Mouse (Mus musculus): ENCODE measurements around the gene Clec4g.

Clec4g gene

DNA sequence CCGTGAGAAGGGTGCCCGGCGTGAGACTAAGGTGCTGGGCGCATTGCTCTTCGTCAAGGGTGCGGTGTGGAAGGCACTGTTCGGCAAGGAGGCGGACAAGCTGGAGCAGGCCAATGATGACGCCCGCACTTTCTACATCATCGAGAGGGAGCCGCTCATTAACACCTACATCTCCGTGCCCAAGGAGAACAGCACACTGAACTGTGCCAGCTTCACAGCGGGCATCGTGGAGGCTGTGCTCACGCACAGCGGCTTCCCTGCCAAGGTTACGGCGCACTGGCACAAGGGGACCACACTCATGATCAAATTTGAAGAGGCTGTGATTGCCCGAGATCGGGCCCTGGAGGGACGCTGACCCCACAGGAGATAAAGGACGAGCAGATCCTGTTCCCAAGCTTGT, 41.2 kb downstream of the Clec4g start:
- no peak for DNase-seq (ENCODE audit: low read depth)

DNA sequence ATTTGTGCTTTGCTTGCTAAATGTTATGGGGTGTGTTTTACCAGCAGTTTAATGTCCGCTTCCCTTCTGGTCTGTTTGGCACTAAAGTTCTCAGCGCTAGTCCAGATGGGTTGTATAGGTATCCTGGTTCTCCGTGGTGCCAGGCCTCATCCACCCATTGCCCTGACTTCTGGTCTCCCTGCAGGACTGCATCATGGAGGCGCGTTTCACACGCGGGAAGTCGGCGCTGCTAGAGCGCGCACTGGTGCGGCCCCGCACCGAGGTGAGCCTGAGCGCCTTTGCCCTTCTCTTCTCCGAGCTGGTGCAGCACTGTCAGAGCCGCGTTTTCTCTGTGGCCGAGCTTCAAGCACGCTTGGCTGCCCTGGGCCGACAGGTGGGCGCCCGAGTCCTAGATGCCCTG, 41.6 kb downstream of the Clec4g start:
- no peak for DNase-seq (ENCODE audit: low read depth)

DNA sequence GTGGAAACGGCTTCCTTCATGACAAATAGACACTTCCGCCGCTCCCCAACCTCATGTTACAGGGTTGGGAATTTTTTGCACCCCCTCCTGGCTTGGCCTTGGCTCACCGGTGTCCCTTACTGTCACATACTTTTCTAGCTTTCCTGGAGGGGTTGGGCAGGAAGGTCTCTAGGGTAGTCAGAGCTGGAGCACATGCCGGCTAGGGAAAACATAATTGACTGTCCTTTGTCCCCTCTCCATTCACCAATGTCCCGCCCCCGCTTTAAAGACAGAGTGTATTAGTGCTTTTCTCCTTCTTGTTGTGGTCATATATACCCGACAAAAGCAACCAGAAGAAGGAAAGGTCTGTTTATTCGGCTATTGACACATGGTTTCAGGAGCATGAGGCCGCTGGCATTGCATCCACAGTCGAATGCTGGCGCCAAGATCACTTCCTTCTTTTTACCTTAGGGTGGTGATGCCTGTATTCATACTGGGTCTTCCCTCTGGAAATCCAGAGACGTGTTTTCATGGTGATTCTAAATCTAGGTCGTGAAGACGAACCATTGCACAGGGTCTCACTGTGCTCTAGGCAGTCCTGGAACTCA, 43.4 kb downstream of the Clec4g start:
- DNase-seq (ENCODE audit: low read depth), result no peak

GRCm38 (mm10) chr8:3676131-3676992, 44.1 kb downstream of the Clec4g start, which contains the start of gene Trappc5:
TSS of gene Trappc5 (plus strand) at chr8:3676299.
- DNase-seq (ENCODE audit: low read depth), result peak; percentile 83

DNA sequence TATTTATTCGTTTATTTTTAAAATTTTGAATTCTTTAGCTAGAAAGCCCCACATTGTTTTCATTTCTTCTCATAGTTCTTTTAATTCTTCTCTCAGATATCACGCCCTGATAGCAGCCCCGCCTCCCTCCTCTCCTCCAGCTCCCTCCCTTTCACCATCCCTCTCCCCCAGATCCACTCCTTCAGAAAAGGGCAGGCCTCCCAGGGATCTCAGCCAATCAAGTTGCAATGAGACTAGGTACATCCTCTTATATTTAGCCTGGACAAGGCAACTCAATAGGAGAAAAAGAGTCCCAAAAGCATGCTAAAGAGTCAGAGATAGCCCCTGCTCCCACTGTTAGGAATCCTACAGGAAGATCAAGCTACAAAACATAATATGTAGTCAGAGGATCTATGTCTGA, 45.8 kb downstream of the Clec4g start:
- DNase-seq (ENCODE audit: low read depth), result no peak

GRCm38 (mm10) chr8:3671980-3672491, 48.4 kb downstream of the Clec4g start, which contains the start of gene Fcor:
TSS of gene Fcor (minus strand) at chr8:3672362.
- peak; percentile 61 for DNase-seq (ENCODE audit: low read depth)

GRCm38 (mm10) chr8:3670388-3670787, 50.1 kb downstream of the Clec4g start:
- DNase-seq (ENCODE audit: low read depth), result no peak

DNA sequence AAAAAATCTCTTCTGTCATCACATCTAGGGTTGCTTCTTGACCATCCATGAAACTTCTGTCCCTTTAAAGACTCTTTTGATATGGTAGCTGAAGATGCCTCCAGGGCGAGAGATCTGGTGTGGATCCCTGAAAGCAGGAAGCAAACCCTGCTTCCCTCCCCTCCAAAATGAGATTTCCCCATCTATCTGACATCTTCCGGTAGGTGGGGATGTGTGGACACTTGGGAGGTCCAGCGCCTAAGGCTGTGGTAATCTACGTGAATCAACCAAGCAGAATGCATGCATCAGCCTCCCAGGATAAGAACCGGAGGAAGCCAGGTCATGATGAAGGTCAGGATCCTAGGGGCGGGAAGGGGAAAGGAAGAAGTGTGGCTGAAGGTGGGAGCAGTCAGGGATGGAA, 54.9 kb downstream of the Clec4g start, which contains the start of gene Mcemp1:
TSS of gene Mcemp1 (plus strand) at position 248 of the 400 bp plus-strand sequence.
- DNase-seq (ENCODE audit: low read depth), result no peak

- no peak for DNase-seq (ENCODE audit: low read depth)
These were observed 56.0 kb downstream of the Clec4g start for GRCm38 (mm10) chr8:3664405-3664804.

- no peak for DNase-seq (ENCODE audit: low read depth)
These were observed 59.6 kb downstream of the Clec4g start for GRCm38 (mm10) chr8:3660889-3661288.
